In genomic region chr1:22797091-22797490, GRCm38 (mm10) we compare ENCODE assay signal across 22 mouse cellular contexts. TPM values are rescaled to one million over a fixed set of nuclear protein-coding genes. Genes with fewer than 3 reads are reported as not detected.
"Had no signal": no experiment of that assay in that cellular context is flagged by ENCODE, and none has a peak within 500 bp of the region (broad histone marks: within the 10 kb centered on the region; RNA-seq: fewer than 3 reads in every experiment).

No protein-coding gene starts in this region.

- H3K27me3 ChIP-seq: liver, embryonic 15.5 days; lung, embryonic 15.5 days; midbrain, embryonic 12.5 days; neural tube, embryonic 13.5 days; neural tube, embryonic 15.5 days had no signal

- DNase-seq: liver, postnatal 0 days; lung, adult 2 months; lung, postnatal 14 days; lung, postnatal 4 days; retina, postnatal 1 day; right cerebral cortex, adult 18-20 months; right cerebral cortex, postnatal 25 days; right cerebral cortex, postnatal 4 days; spleen, adult 18-20 months; thymus, adult 18-20 months; thymus, postnatal 14 days; thymus, postnatal 36 days had no signal

- H3K36me3 ChIP-seq: liver, embryonic 15.5 days; lung, embryonic 15.5 days; midbrain, embryonic 10.5 days; midbrain, embryonic 12.5 days; neural tube, embryonic 13.5 days; neural tube, embryonic 15.5 days had no signal

- H3K9ac ChIP-seq: liver, embryonic 15.5 days; liver, postnatal 0 days; lung, embryonic 15.5 days; midbrain, embryonic 12.5 days; neural tube, embryonic 13.5 days; neural tube, embryonic 15.5 days had no signal

- ATAC-seq: liver, postnatal 0 days; lung, postnatal 0 days had no signal

- H3K4me1 ChIP-seq: liver, embryonic 15.5 days; lung, embryonic 15.5 days; midbrain, embryonic 10.5 days; midbrain, embryonic 12.5 days; neural tube, embryonic 13.5 days; neural tube, embryonic 15.5 days had no signal

- H3K4me2 ChIP-seq: liver, embryonic 15.5 days; lung, embryonic 15.5 days; midbrain, embryonic 12.5 days; neural tube, embryonic 13.5 days; neural tube, embryonic 15.5 days had no signal

- H3K4me3 ChIP-seq: liver, embryonic 15.5 days; lung, embryonic 15.5 days; midbrain, embryonic 10.5 days; midbrain, embryonic 12.5 days; myocyte; neural tube, embryonic 13.5 days; neural tube, embryonic 15.5 days had no signal

- H3K9me3 ChIP-seq: liver, embryonic 15.5 days; lung, embryonic 15.5 days; midbrain, embryonic 10.5 days; midbrain, embryonic 12.5 days; neural tube, embryonic 13.5 days; neural tube, embryonic 15.5 days had no signal

- H3K27ac ChIP-seq: liver, embryonic 15.5 days; lung, embryonic 15.5 days; midbrain, embryonic 10.5 days; midbrain, embryonic 12.5 days; neural tube, embryonic 13.5 days; neural tube, embryonic 15.5 days had no signal

RNA-seq across cellular contexts. Expression of gene Rims1, which starts 8.7 kb away (rescaled TPM):
- total RNA-seq: megakaryocyte, adult 5-6 weeks; megakaryocyte-erythroid progenitor cell, adult 5-6 weeks had no signal
- polyA plus RNA-seq: liver, postnatal 0 days; myocyte had no signal
